8 mouse cellular contexts compared by ENCODE assay signal in the genomic region with DNA sequence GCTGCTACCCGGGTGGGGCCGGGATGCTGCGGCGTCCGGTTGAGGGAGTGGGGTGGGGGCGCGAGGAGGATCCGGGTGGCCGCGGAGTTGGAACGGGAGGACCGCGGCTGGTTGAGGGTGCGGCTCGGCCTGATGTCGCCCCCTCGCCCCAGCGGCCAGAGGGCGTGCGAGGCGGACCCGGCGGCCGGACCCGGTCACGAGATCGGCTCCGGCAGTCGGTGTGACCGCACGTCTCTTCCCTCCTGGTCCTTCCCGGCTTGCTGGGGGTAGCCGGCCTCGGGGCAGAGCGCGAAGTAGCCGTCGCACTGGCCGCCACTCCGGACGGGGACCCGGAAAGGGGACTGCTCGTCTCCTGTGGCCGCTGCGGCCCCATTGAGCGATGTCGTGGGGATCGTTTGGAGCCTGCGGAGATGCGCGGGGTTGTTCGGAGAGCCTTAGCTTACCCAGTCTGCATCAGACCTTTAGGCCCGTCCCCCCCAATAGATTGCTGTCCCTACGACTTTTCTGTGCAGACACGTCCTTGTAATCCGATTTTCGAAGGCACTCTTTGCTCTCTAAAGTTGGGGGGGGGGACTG. TPM values are rescaled to one million over a fixed set of nuclear protein-coding genes. Genes with fewer than 3 reads are reported as not detected.
A peak's percentile ranks its signal among the peaks of the same experiment; 100 is the strongest.
DNase-seq lines count a peak whose midpoint lies in the region; ATAC-seq and TF ChIP-seq lines count a peak whose summit lies in the region.

No protein-coding gene starts in this region.

- H3K9me3 ChIP-seq in kidney, embryonic 16.5 days (ENCODE audit: low read length): no peaks in the 10 kb centered on the region
- H3K9me3 ChIP-seq in hindbrain, embryonic 16.5 days (ENCODE audit: control insufficient read depth, low read length): no peaks in the 10 kb centered on the region
- H3K9me3 ChIP-seq in midbrain, postnatal 0 days (ENCODE audit: low read length): no peaks in the 10 kb centered on the region

- TF ChIP-seq CTCF in midbrain, postnatal 0 days (IDR thresholded peaks at IDR 0.05): peak; percentile 21; the same call in 1 of the 2 replicates

- DNase-seq in kidney, postnatal 10 days: no peak
- no peak for DNase-seq in midbrain, postnatal 0 days (ENCODE audit: low spot score)
- no peak for DNase-seq in adrenal gland, postnatal 36 days
- no peak for DNase-seq in left cerebral cortex, adult 11 months (ENCODE audit: low spot score)
- DNase-seq in layer of hippocampus, adult 11-12 months (ENCODE audit: low spot score): no peak

- no peaks in the 10 kb centered on the region for H3K27me3 ChIP-seq in kidney, embryonic 16.5 days (ENCODE audit: insufficient read depth, low read length)
- H3K27me3 ChIP-seq in hindbrain, embryonic 16.5 days (replicated peaks; ENCODE audit: control insufficient read depth, insufficient read depth, low read length): no peaks in the 10 kb centered on the region
- no peaks in the 10 kb centered on the region for H3K27me3 ChIP-seq in midbrain, postnatal 0 days (ENCODE audit: insufficient read depth, low read length)

- 0 out of 2 replicates have a peak, but pooled peaks cover 5% of the 10 kb centered on the region for H3K4me1 ChIP-seq in kidney, embryonic 16.5 days (ENCODE audit: insufficient read depth, low read length)
- peaks cover 6% of the 10 kb centered on the region for H3K4me1 ChIP-seq in hindbrain, embryonic 16.5 days (ENCODE audit: control insufficient read depth, insufficient read depth, low read depth, low read length)
- 0 out of 2 replicates have a peak, but pooled peaks cover 3% of the 10 kb centered on the region for H3K4me1 ChIP-seq in midbrain, postnatal 0 days (ENCODE audit: insufficient read depth, low read length)

- peak overlapping the region; percentile 92 for H3K9ac ChIP-seq in kidney, embryonic 16.5 days (replicated peaks; ENCODE audit: low read length)
- peak overlapping the region; percentile 92 for H3K9ac ChIP-seq in hindbrain, embryonic 16.5 days (ENCODE audit: low read depth, low read length)
- H3K9ac ChIP-seq in midbrain, postnatal 0 days (replicated peaks; ENCODE audit: low read length, poor library complexity, severe bottlenecking): peak overlapping the region; percentile 91

- peak overlapping the region; percentile 89 for H3K4me3 ChIP-seq in kidney, embryonic 16.5 days (ENCODE audit: low read length)
- peak overlapping the region; percentile 96 for H3K4me3 ChIP-seq in hindbrain, embryonic 16.5 days (ENCODE audit: low read length)
- peak overlapping the region; percentile 95 for H3K4me3 ChIP-seq in midbrain, postnatal 0 days (ENCODE audit: low read depth, low read length)

- H3K4me2 ChIP-seq in kidney, embryonic 16.5 days (replicated peaks; ENCODE audit: low read depth, low read length): peak overlapping the region; percentile 68
- peak overlapping the region; percentile 67 for H3K4me2 ChIP-seq in hindbrain, embryonic 16.5 days (ENCODE audit: low read length)
- H3K4me2 ChIP-seq in midbrain, postnatal 0 days (ENCODE audit: low read depth, low read length, poor library complexity, severe bottlenecking): peak overlapping the region; percentile 61

- peak; percentile 85; the same call in 1 of the 2 replicates for ATAC-seq in kidney, embryonic 16.5 days (ENCODE audit: low FRiP score, low TSS enrichment)
- peak; percentile 35; the same call in 1 of the 2 replicates for ATAC-seq in common myeloid progenitor, adult 5-6 weeks (replicated peaks; ENCODE audit: low read depth, poor library complexity, severe bottlenecking)
- ATAC-seq in hindbrain, embryonic 16.5 days: peak; percentile 73
- ATAC-seq in midbrain, postnatal 0 days (ENCODE audit: low FRiP score): peak; percentile 73

- H3K36me3 ChIP-seq in kidney, embryonic 16.5 days (ENCODE audit: insufficient read depth, low read length): peaks cover 5% of the 10 kb centered on the region; the same call in 1 of the 2 replicates
- H3K36me3 ChIP-seq in hindbrain, embryonic 16.5 days (ENCODE audit: control insufficient read depth, insufficient read depth, low read length): no peaks in the 10 kb centered on the region
- 0 out of 2 replicates have a peak, but pooled peaks cover 2% of the 10 kb centered on the region for H3K36me3 ChIP-seq in midbrain, postnatal 0 days (ENCODE audit: insufficient read depth, low read length)

- 0% methylated on average over 53 of the region's 57 CpGs for WGBS in kidney, embryonic 16.5 days
- WGBS in hindbrain, embryonic 16.5 days: under 1% methylated on average over 51 of the region's 57 CpGs
- WGBS in midbrain, postnatal 0 days: under 1% methylated on average over 57 of the region's 57 CpGs

- peak overlapping the region; percentile 76 for H3K27ac ChIP-seq in kidney, embryonic 16.5 days (ENCODE audit: low read length)
- H3K27ac ChIP-seq in hindbrain, embryonic 16.5 days (ENCODE audit: low read depth, low read length): peak overlapping the region; percentile 86
- H3K27ac ChIP-seq in midbrain, postnatal 0 days (ENCODE audit: low read depth, low read length): peak overlapping the region; percentile 86

RNA-seq across cellular contexts. Expression of a gene that starts 0.4 kb away (rescaled TPM):
- polyA plus RNA-seq in kidney, embryonic 16.5 days (2015; fragmentation: Nextera tagmentation; extraction: Ambion mirVana): 220 and 234 TPM in 2 replicates
- total RNA-seq in common myeloid progenitor, adult 5-6 weeks (2017): 66.4 and 76.6 TPM in 2 replicates
- polyA plus RNA-seq in hindbrain, embryonic 16.5 days (2015; fragmentation: Nextera tagmentation; extraction: Ambion mirVana): 314 and 353 TPM in 2 replicates
- total RNA-seq in midbrain, postnatal 0 days (2014; rRNA removed): 137 and 149 TPM in 2 replicates
- 366 and 368 TPM in 2 replicates for polyA plus RNA-seq in midbrain, postnatal 0 days (2015; fragmentation: Nextera tagmentation; extraction: Ambion mirVana)
- total RNA-seq in adrenal gland, postnatal 36 days (2021): 100 to 1,000 TPM; 141 to 165 TPM

RNA-seq across cellular contexts. Expression of a gene that starts 0.5 kb away (rescaled TPM):
- 11.1 and 13.8 TPM in 2 replicates for polyA plus RNA-seq in kidney, embryonic 16.5 days (2015; fragmentation: Nextera tagmentation; extraction: Ambion mirVana)
- total RNA-seq in common myeloid progenitor, adult 5-6 weeks (2017): 5.3 and 11.6 TPM in 2 replicates
- 17.7 and 20.1 TPM in 2 replicates for polyA plus RNA-seq in hindbrain, embryonic 16.5 days (2015; fragmentation: Nextera tagmentation; extraction: Ambion mirVana)
- 16.9 and 17.8 TPM in 2 replicates for total RNA-seq in midbrain, postnatal 0 days (2014; rRNA removed)
- polyA plus RNA-seq in midbrain, postnatal 0 days (2015; fragmentation: Nextera tagmentation; extraction: Ambion mirVana): 18.1 and 21.8 TPM in 2 replicates
- total RNA-seq in adrenal gland, postnatal 36 days (2021): 1 to 10 TPM; 2.2 to 3.4 TPM

RNA-seq across cellular contexts. Expression of a gene that starts 17.1 kb away (rescaled TPM):
- 72.8 and 78.0 TPM in 2 replicates for polyA plus RNA-seq in kidney, embryonic 16.5 days (2015; fragmentation: Nextera tagmentation; extraction: Ambion mirVana)
- 39.1 and 43.6 TPM in 2 replicates for total RNA-seq in common myeloid progenitor, adult 5-6 weeks (2017)
- polyA plus RNA-seq in hindbrain, embryonic 16.5 days (2015; fragmentation: Nextera tagmentation; extraction: Ambion mirVana): 35.3 and 40.9 TPM in 2 replicates
- total RNA-seq in midbrain, postnatal 0 days (2014; rRNA removed): 20.8 and 37.9 TPM in 2 replicates
- polyA plus RNA-seq in midbrain, postnatal 0 days (2015; fragmentation: Nextera tagmentation; extraction: Ambion mirVana): 41.8 and 44.4 TPM in 2 replicates
- total RNA-seq in adrenal gland, postnatal 36 days (2021): 10 to 100 TPM; 34.8 to 36.0 TPM

RNA-seq across cellular contexts. Expression of a gene that starts 17.6 kb away (rescaled TPM):
- 60.1 and 66.0 TPM in 2 replicates for polyA plus RNA-seq in kidney, embryonic 16.5 days (2015; fragmentation: Nextera tagmentation; extraction: Ambion mirVana)
- 36.5 and 37.4 TPM in 2 replicates for total RNA-seq in common myeloid progenitor, adult 5-6 weeks (2017)
- polyA plus RNA-seq in hindbrain, embryonic 16.5 days (2015; fragmentation: Nextera tagmentation; extraction: Ambion mirVana): 132 and 140 TPM in 2 replicates
- 131 and 139 TPM in 2 replicates for total RNA-seq in midbrain, postnatal 0 days (2014; rRNA removed)
- polyA plus RNA-seq in midbrain, postnatal 0 days (2015; fragmentation: Nextera tagmentation; extraction: Ambion mirVana): 156 and 160 TPM in 2 replicates
- 10 to 100 TPM; 30.2 to 38.9 TPM for total RNA-seq in adrenal gland, postnatal 36 days (2021)

RNA-seq across cellular contexts. Expression of a gene that starts 37.1 kb away (rescaled TPM):
- 140 and 154 TPM in 2 replicates for polyA plus RNA-seq in kidney, embryonic 16.5 days (2015; fragmentation: Nextera tagmentation; extraction: Ambion mirVana)
- total RNA-seq in common myeloid progenitor, adult 5-6 weeks (2017): 661 and 743 TPM in 2 replicates
- polyA plus RNA-seq in hindbrain, embryonic 16.5 days (2015; fragmentation: Nextera tagmentation; extraction: Ambion mirVana): 139 and 158 TPM in 2 replicates
- 162 and 188 TPM in 2 replicates for total RNA-seq in midbrain, postnatal 0 days (2014; rRNA removed)
- polyA plus RNA-seq in midbrain, postnatal 0 days (2015; fragmentation: Nextera tagmentation; extraction: Ambion mirVana): 134 and 137 TPM in 2 replicates
- 100 to 1,000 TPM; 223 to 328 TPM for total RNA-seq in adrenal gland, postnatal 36 days (2021)

Comparison
In these comparisons a context has a peak if more than half of its experiments do, and no peak if none do; other contexts are left out.
1. ATAC-seq: peak in every context shown above with its lines; median percentile 85 in kidney, embryonic 16.5 days; 73 in hindbrain, embryonic 16.5 days; 73 in midbrain, postnatal 0 days; 35 in common myeloid progenitor, adult 5-6 weeks.